Mouse (Mus musculus): ENCODE data around the gene Gmpr2. TPM values are rescaled to one million over a fixed set of nuclear protein-coding genes. Genes with fewer than 3 reads are reported as not detected.

Gmpr2 gene
- polyA plus RNA-seq, 1 experiment from 2014 or later: 58.0 TPM

GRCm38 (mm10) chr14:55660636-55661035 lies 11.1 kb upstream of the Gmpr2 start:
- no peak for DNase-seq (ENCODE audit: low spot score)
- Histone ChIP-seq H3K4me2 (peak overlapping the region; percentile 64), H3K4me1 (replicated peaks; ENCODE audit: control insufficient read depth, insufficient read depth, low read length) (peaks cover 8% of the 10 kb centered on the region; the same call in 1 of the 2 replicates), H3K9me3 (ENCODE audit: control insufficient read depth, low read length) (no peaks in the 10 kb centered on the region), H3K27ac (ENCODE audit: low read depth, low read length) (no peak overlapping the region), H3K9ac (ENCODE audit: low read depth, low read length) (no peak overlapping the region), H3K4me3 (ENCODE audit: low read depth, low read length) (peak overlapping the region; percentile 71), H3K27me3 (replicated peaks; ENCODE audit: control insufficient read depth, insufficient read depth, low read length) (no peaks in the 10 kb centered on the region), H3K36me3 (ENCODE audit: control insufficient read depth, insufficient read depth, low read length) (peaks cover 10% of the 10 kb centered on the region; the same call in 1 of the 2 replicates)
- peak; percentile 13; the same call in 1 of the 2 replicates for ATAC-seq (replicated peaks; ENCODE audit: low FRiP score)
- 59% methylated on average over 2 of the region's 2 CpGs for WGBS

GRCm38 (mm10) chr14:55671486-55671832 lies 282 bp upstream of the Gmpr2 start:
- Histone ChIP-seq H3K9ac (ENCODE audit: low read depth, low read length) (peak overlapping the region; percentile 82), H3K36me3 (ENCODE audit: control insufficient read depth, insufficient read depth, low read length) (peaks cover 9% of the 10 kb centered on the region; the same call in 1 of the 2 replicates), H3K4me2 (peak overlapping the region; percentile 93), H3K9me3 (ENCODE audit: control insufficient read depth, low read length) (no peaks in the 10 kb centered on the region), H3K4me1 (replicated peaks; ENCODE audit: control insufficient read depth, insufficient read depth, low read length) (peaks cover 9% of the 10 kb centered on the region), H3K27me3 (replicated peaks; ENCODE audit: control insufficient read depth, insufficient read depth, low read length) (no peaks in the 10 kb centered on the region), H3K4me3 (ENCODE audit: low read depth, low read length) (peak overlapping the region; percentile 71), H3K27ac (ENCODE audit: low read depth, low read length) (peak overlapping the region; percentile 86)
- DNase-seq (ENCODE audit: low spot score): no peak
- under 1% methylated on average over 12 of the region's 12 CpGs for WGBS
- ATAC-seq (replicated peaks; ENCODE audit: low FRiP score): peak; percentile 42

- Histone ChIP-seq H3K27ac (ENCODE audit: low read depth, low read length) (peak overlapping the region; percentile 86), H3K4me2 (peak overlapping the region; percentile 93), H3K4me1 (replicated peaks; ENCODE audit: control insufficient read depth, insufficient read depth, low read length) (peaks cover 9% of the 10 kb centered on the region), H3K4me3 (ENCODE audit: low read depth, low read length) (peak overlapping the region; percentile 71), H3K9me3 (ENCODE audit: control insufficient read depth, low read length) (no peaks in the 10 kb centered on the region), H3K9ac (ENCODE audit: low read depth, low read length) (peak overlapping the region; percentile 47), H3K36me3 (ENCODE audit: control insufficient read depth, insufficient read depth, low read length) (peaks cover 15% of the 10 kb centered on the region), H3K27me3 (replicated peaks; ENCODE audit: control insufficient read depth, insufficient read depth, low read length) (no peaks in the 10 kb centered on the region)
- no peak for ATAC-seq (replicated peaks; ENCODE audit: low FRiP score)
- 67% methylated on average over 7 of the region's 7 CpGs for WGBS
- DNase-seq (ENCODE audit: low spot score): no peak
These were observed 960 bp downstream of the Gmpr2 start for GRCm38 (mm10) chr14:55672741-55673060.

GRCm38 (mm10) chr14:55677615-55678014 lies 5.9 kb downstream of the Gmpr2 start:
- DNase-seq (ENCODE audit: low spot score) (no peak), ATAC-seq (replicated peaks; ENCODE audit: low FRiP score) (no peak)
- H3K36me3 ChIP-seq (ENCODE audit: control insufficient read depth, insufficient read depth, low read length): peaks cover 32% of the 10 kb centered on the region
- H3K4me2 ChIP-seq: no peak overlapping the region
- H3K4me1 ChIP-seq (replicated peaks; ENCODE audit: control insufficient read depth, insufficient read depth, low read length): no peaks in the 10 kb centered on the region; the same call in 1 of the 2 replicates
- H3K9ac ChIP-seq (ENCODE audit: low read depth, low read length): no peak overlapping the region
- 80% methylated on average over 4 of the region's 4 CpGs for WGBS
- no peaks in the 10 kb centered on the region for H3K27me3 ChIP-seq (replicated peaks; ENCODE audit: control insufficient read depth, insufficient read depth, low read length)
- H3K4me3 ChIP-seq (ENCODE audit: low read depth, low read length): no peak overlapping the region
- no peaks in the 10 kb centered on the region for H3K9me3 ChIP-seq (ENCODE audit: control insufficient read depth, low read length)
- no peak overlapping the region for H3K27ac ChIP-seq (ENCODE audit: low read depth, low read length)

- no peaks in the 10 kb centered on the region for H3K9me3 ChIP-seq (ENCODE audit: control insufficient read depth, low read length)
- ATAC-seq (replicated peaks; ENCODE audit: low FRiP score) (peak; percentile 94), DNase-seq (ENCODE audit: low spot score) (peak; percentile 95)
- H3K27ac ChIP-seq (ENCODE audit: low read depth, low read length): peak within 1 kb of the TSS; percentile 88
- H3K9ac ChIP-seq (ENCODE audit: low read depth, low read length): peak within 1 kb of the TSS; percentile 83
- no peaks in the 10 kb centered on the region for H3K27me3 ChIP-seq (replicated peaks; ENCODE audit: control insufficient read depth, insufficient read depth, low read length)
- WGBS: under 1% methylated on average over 66 of the region's 66 CpGs
- H3K4me2 ChIP-seq: peak within 1 kb of the TSS; percentile 86
- peak within 1 kb of the TSS; percentile 76 for H3K4me3 ChIP-seq (ENCODE audit: low read depth, low read length)
- no peaks in the 10 kb centered on the region; the same call in 1 of the 2 replicates for H3K4me1 ChIP-seq (replicated peaks; ENCODE audit: control insufficient read depth, insufficient read depth, low read length)
- H3K36me3 ChIP-seq (ENCODE audit: control insufficient read depth, insufficient read depth, low read length): peaks cover 25% of the 10 kb centered on the region
These were observed 9.7 kb downstream of the Gmpr2 start, which contains the start of gene Tinf2 for GRCm38 (mm10) chr14:55681160-55682117. Gene Tinf2 (minus strand): TSS chr14:55681820.

GRCm38 (mm10) chr14:55682118-55682493 lies 10.4 kb downstream of the Gmpr2 start:
- no peaks in the 10 kb centered on the region for H3K27me3 ChIP-seq (replicated peaks; ENCODE audit: control insufficient read depth, insufficient read depth, low read length)
- peak overlapping the region; percentile 32; the same call in 1 of the 2 replicates for H3K27ac ChIP-seq (ENCODE audit: low read depth, low read length)
- ATAC-seq (replicated peaks; ENCODE audit: low FRiP score) (peak; percentile 3; the same call in 1 of the 2 replicates), DNase-seq (ENCODE audit: low spot score) (no peak)
- H3K4me3 ChIP-seq (ENCODE audit: low read depth, low read length): peak overlapping the region; percentile 76
- no peaks in the 10 kb centered on the region; the same call in 1 of the 2 replicates for H3K4me1 ChIP-seq (replicated peaks; ENCODE audit: control insufficient read depth, insufficient read depth, low read length)
- H3K36me3 ChIP-seq (ENCODE audit: control insufficient read depth, insufficient read depth, low read length): peaks cover 22% of the 10 kb centered on the region
- H3K9me3 ChIP-seq (ENCODE audit: control insufficient read depth, low read length): no peaks in the 10 kb centered on the region
- 17% methylated on average over 3 of the region's 3 CpGs for WGBS
- peak overlapping the region; percentile 83 for H3K9ac ChIP-seq (ENCODE audit: low read depth, low read length)
- peak overlapping the region; percentile 86 for H3K4me2 ChIP-seq

- DNase-seq (ENCODE audit: low spot score) (no peak), ATAC-seq (replicated peaks; ENCODE audit: low FRiP score) (no peak)
- H3K9me3 ChIP-seq (ENCODE audit: control insufficient read depth, low read length): no peaks in the 10 kb centered on the region
- no peaks in the 10 kb centered on the region for H3K4me1 ChIP-seq (replicated peaks; ENCODE audit: control insufficient read depth, insufficient read depth, low read length)
- WGBS: 80% methylated on average over 10 of the region's 10 CpGs
- no peaks in the 10 kb centered on the region for H3K36me3 ChIP-seq (ENCODE audit: control insufficient read depth, insufficient read depth, low read length)
- H3K4me3 ChIP-seq (ENCODE audit: low read depth, low read length): no peak overlapping the region
- no peaks in the 10 kb centered on the region for H3K27me3 ChIP-seq (replicated peaks; ENCODE audit: control insufficient read depth, insufficient read depth, low read length)
- H3K27ac ChIP-seq (ENCODE audit: low read depth, low read length): no peak overlapping the region
- H3K9ac ChIP-seq (ENCODE audit: low read depth, low read length): no peak overlapping the region
- no peak overlapping the region for H3K4me2 ChIP-seq
These were observed 17.7 kb downstream of the Gmpr2 start for GRCm38 (mm10) chr14:55689433-55689832.

GRCm38 (mm10) chr14:55697226-55697625 lies 25.5 kb downstream of the Gmpr2 start:
- H3K9ac ChIP-seq (ENCODE audit: low read depth, low read length): no peak overlapping the region
- H3K27ac ChIP-seq (ENCODE audit: low read depth, low read length): no peak overlapping the region
- 62% methylated on average over 4 of the region's 4 CpGs for WGBS
- DNase-seq (ENCODE audit: low spot score) (no peak), ATAC-seq (replicated peaks; ENCODE audit: low FRiP score) (no peak)
- H3K4me2 ChIP-seq: no peak overlapping the region
- H3K36me3 ChIP-seq (ENCODE audit: control insufficient read depth, insufficient read depth, low read length): no peaks in the 10 kb centered on the region
- no peak overlapping the region for H3K4me3 ChIP-seq (ENCODE audit: low read depth, low read length)
- H3K4me1 ChIP-seq (replicated peaks; ENCODE audit: control insufficient read depth, insufficient read depth, low read length): no peaks in the 10 kb centered on the region
- H3K27me3 ChIP-seq (replicated peaks; ENCODE audit: control insufficient read depth, insufficient read depth, low read length): no peaks in the 10 kb centered on the region
- H3K9me3 ChIP-seq (ENCODE audit: control insufficient read depth, low read length): no peaks in the 10 kb centered on the region
